Mouse (Mus musculus): Measurements from ENCODE around the gene Rassf8. TPM values are rescaled to one million over a fixed set of nuclear protein-coding genes. Genes with fewer than 3 reads are reported as not detected.

Gene Rassf8
- 13.9 and 16.6 TPM in 2 replicates for polyA plus RNA-seq (2014; fragmentation: Nextera tagmentation; extraction: Ambion mirVana)

- H3K9me3 ChIP-seq (ENCODE audit: control insufficient read depth, low read length), result no peaks in the 10 kb centered on the region
- H3K4me3 ChIP-seq (ENCODE audit: low read depth, low read length), result peak within 1 kb of the TSS; percentile 79
- ATAC-seq (ENCODE audit: low read depth) (peak; percentile 98), DNase-seq (ENCODE audit: low spot score) (peak; percentile 95)
- peak within 1 kb of the TSS; percentile 86 for H3K27ac ChIP-seq (replicated peaks; ENCODE audit: low read depth, low read length)
- no peaks in the 10 kb centered on the region for H3K27me3 ChIP-seq (replicated peaks; ENCODE audit: control insufficient read depth, insufficient read depth, low read length)
- peak within 1 kb of the TSS; percentile 88 for H3K9ac ChIP-seq (ENCODE audit: low read depth, low read length)
- H3K36me3 ChIP-seq (ENCODE audit: control insufficient read depth, insufficient read depth, low read length), result peaks cover 8% of the 10 kb centered on the region
- peak within 1 kb of the TSS; percentile 67 for H3K4me2 ChIP-seq (ENCODE audit: low read depth, low read length)
- 1% methylated on average over 51 of the region's 71 CpGs for WGBS
- peaks cover 16% of the 10 kb centered on the region for H3K4me1 ChIP-seq (ENCODE audit: control insufficient read depth, insufficient read depth, low read length)
These were observed at the start of gene Rassf8 for GRCm38 (mm10) chr6:145746132-145746849. TSS of gene Rassf8 (plus strand) at chr6:145746748.

GRCm38 (mm10) chr6:145701021-145701540 is 45.5 kb upstream of the Rassf8 start:
- H3K4me2 ChIP-seq (ENCODE audit: low read depth, low read length), result no peak overlapping the region
- H3K9ac ChIP-seq (ENCODE audit: low read depth, low read length), result no peak overlapping the region
- 69% methylated on average over 8 of the region's 8 CpGs for WGBS
- no peaks in the 10 kb centered on the region for H3K4me1 ChIP-seq (ENCODE audit: control insufficient read depth, insufficient read depth, low read length)
- no peak overlapping the region for H3K27ac ChIP-seq (replicated peaks; ENCODE audit: low read depth, low read length)
- no peak overlapping the region for H3K4me3 ChIP-seq (ENCODE audit: low read depth, low read length)
- no peaks in the 10 kb centered on the region for H3K36me3 ChIP-seq (ENCODE audit: control insufficient read depth, insufficient read depth, low read length)
- ATAC-seq (ENCODE audit: low read depth) (no peak), DNase-seq (ENCODE audit: low spot score) (no peak)
- H3K27me3 ChIP-seq (replicated peaks; ENCODE audit: control insufficient read depth, insufficient read depth, low read length), result no peaks in the 10 kb centered on the region
- H3K9me3 ChIP-seq (ENCODE audit: control insufficient read depth, low read length), result no peaks in the 10 kb centered on the region

- Histone ChIP-seq H3K9me3 (ENCODE audit: control insufficient read depth, low read length) (no peaks in the 10 kb centered on the region), H3K27me3 (replicated peaks; ENCODE audit: control insufficient read depth, insufficient read depth, low read length) (no peaks in the 10 kb centered on the region), H3K9ac (ENCODE audit: low read depth, low read length) (no peak overlapping the region), H3K4me2 (ENCODE audit: low read depth, low read length) (no peak overlapping the region), H3K4me1 (ENCODE audit: control insufficient read depth, insufficient read depth, low read length) (no peaks in the 10 kb centered on the region), H3K27ac (replicated peaks; ENCODE audit: low read depth, low read length) (no peak overlapping the region), H3K36me3 (ENCODE audit: control insufficient read depth, insufficient read depth, low read length) (no peaks in the 10 kb centered on the region), H3K4me3 (ENCODE audit: low read depth, low read length) (no peak overlapping the region)
- 84% methylated on average over 6 of the region's 6 CpGs for WGBS
- no peak for DNase-seq (ENCODE audit: low spot score)
- ATAC-seq (ENCODE audit: low read depth), result no peak
These were observed 42.9 kb upstream of the Rassf8 start for GRCm38 (mm10) chr6:145703667-145704066.

GRCm38 (mm10) chr6:145709956-145710720 is 36.4 kb upstream of the Rassf8 start:
- H3K4me3 ChIP-seq (ENCODE audit: low read depth, low read length), result no peak overlapping the region
- no peaks in the 10 kb centered on the region for H3K9me3 ChIP-seq (ENCODE audit: control insufficient read depth, low read length)
- H3K36me3 ChIP-seq (ENCODE audit: control insufficient read depth, insufficient read depth, low read length), result no peaks in the 10 kb centered on the region
- no peak for ATAC-seq (ENCODE audit: low read depth)
- no peaks in the 10 kb centered on the region for H3K27me3 ChIP-seq (replicated peaks; ENCODE audit: control insufficient read depth, insufficient read depth, low read length)
- no peak overlapping the region for H3K27ac ChIP-seq (replicated peaks; ENCODE audit: low read depth, low read length)
- H3K4me1 ChIP-seq (ENCODE audit: control insufficient read depth, insufficient read depth, low read length), result no peaks in the 10 kb centered on the region
- no peak for DNase-seq (ENCODE audit: low spot score)
- WGBS, result 86% methylated on average over 18 of the region's 18 CpGs
- H3K4me2 ChIP-seq (ENCODE audit: low read depth, low read length), result no peak overlapping the region
- no peak overlapping the region for H3K9ac ChIP-seq (ENCODE audit: low read depth, low read length)

GRCm38 (mm10) chr6:145710797-145711196 is 35.8 kb upstream of the Rassf8 start:
- Histone ChIP-seq H3K27ac (replicated peaks; ENCODE audit: low read depth, low read length) (no peak overlapping the region), H3K27me3 (replicated peaks; ENCODE audit: control insufficient read depth, insufficient read depth, low read length) (no peaks in the 10 kb centered on the region), H3K9me3 (ENCODE audit: control insufficient read depth, low read length) (no peaks in the 10 kb centered on the region), H3K36me3 (ENCODE audit: control insufficient read depth, insufficient read depth, low read length) (no peaks in the 10 kb centered on the region), H3K4me2 (ENCODE audit: low read depth, low read length) (no peak overlapping the region), H3K4me1 (ENCODE audit: control insufficient read depth, insufficient read depth, low read length) (no peaks in the 10 kb centered on the region), H3K9ac (ENCODE audit: low read depth, low read length) (no peak overlapping the region), H3K4me3 (ENCODE audit: low read depth, low read length) (no peak overlapping the region)
- WGBS, result 84% methylated on average over 3 of the region's 3 CpGs
- ATAC-seq (ENCODE audit: low read depth) (no peak), DNase-seq (ENCODE audit: low spot score) (no peak)

- 80% methylated on average over 5 of the region's 5 CpGs for WGBS
- ATAC-seq (ENCODE audit: low read depth), result no peak
- DNase-seq (ENCODE audit: low spot score), result no peak
These were observed 35.2 kb upstream of the Rassf8 start for GRCm38 (mm10) chr6:145711320-145711719.

GRCm38 (mm10) chr6:145713241-145714114 is 33.1 kb upstream of the Rassf8 start:
- H3K27ac ChIP-seq (replicated peaks; ENCODE audit: low read depth, low read length), result no peak overlapping the region
- no peaks in the 10 kb centered on the region for H3K27me3 ChIP-seq (replicated peaks; ENCODE audit: control insufficient read depth, insufficient read depth, low read length)
- no peak for DNase-seq (ENCODE audit: low spot score)
- H3K4me3 ChIP-seq (ENCODE audit: low read depth, low read length), result no peak overlapping the region
- H3K9me3 ChIP-seq (ENCODE audit: control insufficient read depth, low read length), result no peaks in the 10 kb centered on the region
- H3K4me1 ChIP-seq (ENCODE audit: control insufficient read depth, insufficient read depth, low read length), result no peaks in the 10 kb centered on the region
- ATAC-seq (ENCODE audit: low read depth), result no peak
- 58% methylated on average over 8 of the region's 8 CpGs for WGBS
- H3K36me3 ChIP-seq (ENCODE audit: control insufficient read depth, insufficient read depth, low read length), result no peaks in the 10 kb centered on the region
- no peak overlapping the region for H3K4me2 ChIP-seq (ENCODE audit: low read depth, low read length)
- H3K9ac ChIP-seq (ENCODE audit: low read depth, low read length), result no peak overlapping the region

More at GRCm38 (mm10) chr6:145711320-145711719, 35.2 kb upstream of the Rassf8 start:
- Histone ChIP-seq H3K36me3 (ENCODE audit: control insufficient read depth, insufficient read depth, low read length) (no peaks in the 10 kb centered on the region), H3K4me3 (ENCODE audit: low read depth, low read length) (no peak overlapping the region), H3K4me1 (ENCODE audit: control insufficient read depth, insufficient read depth, low read length) (no peaks in the 10 kb centered on the region), H3K27ac (replicated peaks; ENCODE audit: low read depth, low read length) (no peak overlapping the region), H3K4me2 (ENCODE audit: low read depth, low read length) (no peak overlapping the region), H3K9ac (ENCODE audit: low read depth, low read length) (no peak overlapping the region), H3K27me3 (replicated peaks; ENCODE audit: control insufficient read depth, insufficient read depth, low read length) (no peaks in the 10 kb centered on the region), H3K9me3 (ENCODE audit: control insufficient read depth, low read length) (no peaks in the 10 kb centered on the region)

- no peak overlapping the region for H3K9ac ChIP-seq (ENCODE audit: low read depth, low read length)
- 46% methylated on average over 1 of the region's 1 CpGs for WGBS
- DNase-seq (ENCODE audit: low spot score) (no peak), ATAC-seq (ENCODE audit: low read depth) (no peak)
- no peaks in the 10 kb centered on the region for H3K27me3 ChIP-seq (replicated peaks; ENCODE audit: control insufficient read depth, insufficient read depth, low read length)
- no peaks in the 10 kb centered on the region for H3K9me3 ChIP-seq (ENCODE audit: control insufficient read depth, low read length)
- H3K4me3 ChIP-seq (ENCODE audit: low read depth, low read length), result no peak overlapping the region
- no peaks in the 10 kb centered on the region for H3K36me3 ChIP-seq (ENCODE audit: control insufficient read depth, insufficient read depth, low read length)
- no peak overlapping the region for H3K4me2 ChIP-seq (ENCODE audit: low read depth, low read length)
- H3K27ac ChIP-seq (replicated peaks; ENCODE audit: low read depth, low read length), result no peak overlapping the region
- no peaks in the 10 kb centered on the region for H3K4me1 ChIP-seq (ENCODE audit: control insufficient read depth, insufficient read depth, low read length)
These were observed 32.4 kb upstream of the Rassf8 start for GRCm38 (mm10) chr6:145714131-145714530.

Measured in embryonic facial prominence, embryonic 14.5 days (tissue).